Mouse (Mus musculus) cerebellum, adult 2 months (tissue): Measurements from ENCODE around the gene Arf1. TPM values are rescaled to one million over a fixed set of nuclear protein-coding genes. Genes with fewer than 3 reads are reported as not detected.
"Not testable (repeated sequence)": the region's sequence is repeated elsewhere in the genome, so short reads cannot be mapped to it uniquely, and the experiment has no call there.

ENCODE experiments used
- DNase-seq, 2 experiments: peaks; one replicate each; pipeline ENCODE4 v3.0.0; 2021
- H3K27ac ChIP-seq: fragments of 200-500 bp; 2 replicates; pipeline ENCODE4 v1.5.1; 2012; ENCODE audit warnings: low read length, control low read depth, inconsistent platforms; ENCODE audit not compliant: insufficient read depth
- H3K27me3 ChIP-seq: fragments of 200-500 bp; 2 replicates; pipeline ENCODE4 v1.6.1; 2012; ENCODE audit warnings: inconsistent platforms, mild to moderate bottlenecking, low read length, moderate library complexity; ENCODE audit not compliant: control insufficient read depth, insufficient read depth
- H3K4me1 ChIP-seq: fragments of 200-500 bp; 2 replicates; pipeline ENCODE4 v1.6.1; 2011; ENCODE audit warnings: low read length; ENCODE audit not compliant: control insufficient read depth, insufficient read depth
- H3K4me3 ChIP-seq: fragments of 200-500 bp; replicated peaks from 2 replicates; pipeline ENCODE3; 2011; ENCODE audit warnings: mild to moderate bottlenecking, low read depth, low read length, control low read depth; ENCODE audit not compliant: insufficient read depth
- CTCF ChIP-seq: fragments of 200-500 bp; IDR thresholded peaks from 2 replicates; pipeline ENCODE4 v1.5.1; 2011; ENCODE audit warnings: low read depth, mild to moderate bottlenecking, control low read depth, low read length, moderate library complexity, borderline replicate concordance; ENCODE audit not compliant: insufficient read depth
- POLR2A ChIP-seq: fragments of 200-500 bp; IDR thresholded peaks from 2 replicates; pipeline ENCODE4 v1.6.1; 2011; ENCODE audit warnings: low read length, control low read depth, borderline replicate concordance; ENCODE audit not compliant: insufficient read depth
- WGBS: fragments of 180-500 bp; shearing (Covaris S2); methylation state at CpG from one replicate; pipeline ENCODE4 v1.1.7; 2018; 5-methylcytosine and 5-hydroxymethylcytosine counted together
- polyA plus RNA-seq: library from polyadenylated mRNA; depleted of rRNA; stranded (reverse); fragments of >200 nt; gene quantifications from 2 replicates; pipeline ENCODE4 v1.2.3, GENCODE M21; 2012

The Arf1 gene
- polyA plus RNA-seq, 1 experiment = 515 TPM

- H3K27ac ChIP-seq = no peak overlapping the region
- no peak overlapping the region for H3K4me3 ChIP-seq
- H3K4me1 ChIP-seq = peaks cover 13% of the 10 kb centered on the region
- TF ChIP-seq CTCF (no peak), POLR2A (no peak)
- DNase-seq = no peak
- WGBS = 43% methylated on average over 2 of the region's 2 CpGs
- no peaks in the 10 kb centered on the region for H3K27me3 ChIP-seq
These were observed 3.6 kb downstream of the Arf1 start for GRCm38 (mm10) chr11:59224470-59224869.

- H3K4me1 ChIP-seq = peaks cover 13% of the 10 kb centered on the region
- no peak overlapping the region for H3K27ac ChIP-seq
- TF ChIP-seq POLR2A (no peak), CTCF (no peak)
- no peak overlapping the region for H3K4me3 ChIP-seq
- DNase-seq = no peak
- WGBS = 93% methylated on average over 3 of the region's 3 CpGs
- no peaks in the 10 kb centered on the region for H3K27me3 ChIP-seq
These were observed 4.0 kb downstream of the Arf1 start for GRCm38 (mm10) chr11:59224025-59224424.

GRCm38 (mm10) chr11:59222306-59222705, 5.8 kb downstream of the Arf1 start:
- Histone ChIP-seq H3K4me1 (peaks cover 7% of the 10 kb centered on the region), H3K27me3 (no peaks in the 10 kb centered on the region), H3K4me3 (no peak overlapping the region), H3K27ac (no peak overlapping the region)
- WGBS = 73% methylated on average over 4 of the region's 4 CpGs
- no peak for DNase-seq
- no peak for TF ChIP-seq CTCF
- TF ChIP-seq POLR2A = no peak

GRCm38 (mm10) chr11:59221604-59222003, 6.5 kb downstream of the Arf1 start:
- TF ChIP-seq POLR2A (no peak), CTCF (no peak)
- Histone ChIP-seq H3K27me3 (no peaks in the 10 kb centered on the region), H3K27ac (no peak overlapping the region), H3K4me1 (peaks cover 7% of the 10 kb centered on the region), H3K4me3 (no peak overlapping the region)
- no peak for DNase-seq

GRCm38 (mm10) chr11:59219064-59219463, 9.0 kb downstream of the Arf1 start:
- peaks cover 2% of the 10 kb centered on the region; the same call in 1 of the 2 replicates for H3K4me1 ChIP-seq
- no peak overlapping the region for H3K27ac ChIP-seq
- no peaks in the 10 kb centered on the region for H3K27me3 ChIP-seq
- DNase-seq = no peak
- no peak overlapping the region for H3K4me3 ChIP-seq
- TF ChIP-seq POLR2A = no peak
- TF ChIP-seq CTCF = peak; percentile 45; the same call in 1 of the 2 replicates

- Histone ChIP-seq H3K4me3 (no peak overlapping the region), H3K27ac (no peak overlapping the region), H3K4me1 (peaks cover 2% of the 10 kb centered on the region; the same call in 1 of the 2 replicates), H3K27me3 (no peaks in the 10 kb centered on the region)
- 85% methylated on average over 4 of the region's 4 CpGs for WGBS
- no peak for TF ChIP-seq POLR2A
- no peak for TF ChIP-seq CTCF
- DNase-seq = no peak
These were observed 9.6 kb downstream of the Arf1 start for GRCm38 (mm10) chr11:59218389-59218998.

- no peaks in the 10 kb centered on the region; the same call in 1 of the 2 replicates for H3K4me1 ChIP-seq
- H3K4me3 ChIP-seq = no peak overlapping the region
- TF ChIP-seq POLR2A (no peak), CTCF (no peak)
- DNase-seq = no peak
- H3K27ac ChIP-seq = no peak overlapping the region
- no peaks in the 10 kb centered on the region for H3K27me3 ChIP-seq
- WGBS = 26% methylated on average over 3 of the region's 3 CpGs
These were observed 11.1 kb downstream of the Arf1 start for GRCm38 (mm10) chr11:59216955-59217354.

GRCm38 (mm10) chr11:59212892-59213494, 15.1 kb downstream of the Arf1 start:
- TF ChIP-seq CTCF (no peak), POLR2A (no peak)
- DNase-seq = no peak
- peaks cover 5% of the 10 kb centered on the region; the same call in 1 of the 2 replicates for H3K4me1 ChIP-seq
- 74% methylated on average over 12 of the region's 12 CpGs for WGBS
- no peak overlapping the region for H3K4me3 ChIP-seq
- H3K27ac ChIP-seq = no peak overlapping the region
- H3K27me3 ChIP-seq = no peaks in the 10 kb centered on the region

- not testable (repeated sequence) for H3K4me1 ChIP-seq, H3K4me3 ChIP-seq, H3K27me3 ChIP-seq, H3K27ac ChIP-seq, DNase-seq
- WGBS = 59% methylated on average over 12 of the region's 12 CpGs
These were observed 15.8 kb downstream of the Arf1 start for GRCm38 (mm10) chr11:59212320-59212719.

GRCm38 (mm10) chr11:59211561-59211960, 16.5 kb downstream of the Arf1 start:
- H3K4me3 ChIP-seq, H3K27ac ChIP-seq, H3K27me3 ChIP-seq, DNase-seq, H3K4me1 ChIP-seq: not testable (repeated sequence)
- 81% methylated on average over 9 of the region's 9 CpGs for WGBS
